Mouse (Mus musculus): Measurements from ENCODE around the gene Sytl5. TPM values are rescaled to one million over a fixed set of nuclear protein-coding genes. Genes with fewer than 3 reads are reported as not detected.

Gene Sytl5
- 0.10 and 0.16 TPM in 2 replicates for polyA plus RNA-seq (2012; rRNA removed)

GRCm38 (mm10) chrX:9885322-9885721, at the start of gene Sytl5:
TSS of gene Sytl5 (plus strand) at chrX:9885622.
- no peaks in the 10 kb centered on the region for H3K4me1 ChIP-seq (ENCODE audit: control insufficient read depth, insufficient read depth, insufficient read length, low read length)
- TF ChIP-seq POLR2A (IDR thresholded peaks at IDR 0.05; ENCODE audit: low read depth, low read length), result no peak
- no peak for TF ChIP-seq CTCF (IDR thresholded peaks at IDR 0.05; ENCODE audit: extremely low read depth, insufficient read length, insufficient replicate concordance, low read depth, low read length)
- WGBS, result 71% methylated on average over 2 of the region's 2 CpGs
- no peak within 1 kb of the TSS for H3K27ac ChIP-seq (ENCODE audit: insufficient read depth, low read depth, low read length)
- no peaks in the 10 kb centered on the region for H3K36me3 ChIP-seq (ENCODE audit: control insufficient read depth, insufficient read depth, low read length)
- no peak within 1 kb of the TSS for H3K4me3 ChIP-seq (ENCODE audit: low read depth, low read length)
- H3K27me3 ChIP-seq (ENCODE audit: control insufficient read depth, insufficient read depth, low read length), result no peaks in the 10 kb centered on the region

GRCm38 (mm10) chrX:9846628-9847027, 38.8 kb upstream of the Sytl5 start, which contains the start of gene Hypm:
TSS of gene Hypm (plus strand) at chrX:9846928.
- WGBS, result 75% methylated on average over 3 of the region's 3 CpGs
- Histone ChIP-seq H3K27ac (ENCODE audit: insufficient read depth, low read depth, low read length) (no peak within 1 kb of the TSS), H3K27me3 (ENCODE audit: control insufficient read depth, insufficient read depth, low read length) (no peaks in the 10 kb centered on the region), H3K36me3 (ENCODE audit: control insufficient read depth, insufficient read depth, low read length) (no peaks in the 10 kb centered on the region), H3K4me1 (ENCODE audit: control insufficient read depth, insufficient read depth, insufficient read length, low read length) (no peaks in the 10 kb centered on the region), H3K4me3 (ENCODE audit: low read depth, low read length) (no peak within 1 kb of the TSS)
- no peak for TF ChIP-seq CTCF (IDR thresholded peaks at IDR 0.05; ENCODE audit: extremely low read depth, insufficient read length, insufficient replicate concordance, low read depth, low read length)
- no peak for TF ChIP-seq POLR2A (IDR thresholded peaks at IDR 0.05; ENCODE audit: low read depth, low read length)

- TF ChIP-seq CTCF (IDR thresholded peaks at IDR 0.05; ENCODE audit: extremely low read depth, insufficient read length, insufficient replicate concordance, low read depth, low read length) (no peak), POLR2A (IDR thresholded peaks at IDR 0.05; ENCODE audit: low read depth, low read length) (no peak)
- H3K36me3 ChIP-seq (ENCODE audit: control insufficient read depth, insufficient read depth, low read length), result no peaks in the 10 kb centered on the region
- H3K27ac ChIP-seq (ENCODE audit: insufficient read depth, low read depth, low read length), result no peak within 1 kb of the TSS
- WGBS, result 65% methylated on average over 1 of the region's 1 CpGs
- H3K27me3 ChIP-seq (ENCODE audit: control insufficient read depth, insufficient read depth, low read length), result no peaks in the 10 kb centered on the region
- no peaks in the 10 kb centered on the region for H3K4me1 ChIP-seq (ENCODE audit: control insufficient read depth, insufficient read depth, insufficient read length, low read length)
- no peak within 1 kb of the TSS for H3K4me3 ChIP-seq (ENCODE audit: low read depth, low read length)
Observed at GRCm38 (mm10) chrX:9849403-9849802, 36.0 kb upstream of the Sytl5 start, which contains the start of gene H2al3. TSS of gene H2al3 (plus strand) at chrX:9849703.

- WGBS, result 60% methylated on average over 2 of the region's 2 CpGs
- no peaks in the 10 kb centered on the region for H3K4me1 ChIP-seq (ENCODE audit: control insufficient read depth, insufficient read depth, insufficient read length, low read length)
- H3K36me3 ChIP-seq (ENCODE audit: control insufficient read depth, insufficient read depth, low read length), result no peaks in the 10 kb centered on the region
- H3K4me3 ChIP-seq (ENCODE audit: low read depth, low read length), result no peak overlapping the region
- H3K27me3 ChIP-seq (ENCODE audit: control insufficient read depth, insufficient read depth, low read length), result no peaks in the 10 kb centered on the region
- TF ChIP-seq POLR2A (IDR thresholded peaks at IDR 0.05; ENCODE audit: low read depth, low read length) (no peak), CTCF (IDR thresholded peaks at IDR 0.05; ENCODE audit: extremely low read depth, insufficient read length, insufficient replicate concordance, low read depth, low read length) (no peak)
- no peak overlapping the region for H3K27ac ChIP-seq (ENCODE audit: insufficient read depth, low read depth, low read length)
Observed at GRCm38 (mm10) chrX:9861859-9862258, 23.6 kb upstream of the Sytl5 start.

GRCm38 (mm10) chrX:9875519-9875918, 9.9 kb upstream of the Sytl5 start:
- TF ChIP-seq CTCF (IDR thresholded peaks at IDR 0.05; ENCODE audit: extremely low read depth, insufficient read length, insufficient replicate concordance, low read depth, low read length) (no peak), POLR2A (IDR thresholded peaks at IDR 0.05; ENCODE audit: low read depth, low read length) (no peak)
- Histone ChIP-seq H3K4me3 (ENCODE audit: low read depth, low read length) (no peak overlapping the region), H3K36me3 (ENCODE audit: control insufficient read depth, insufficient read depth, low read length) (no peaks in the 10 kb centered on the region), H3K27me3 (ENCODE audit: control insufficient read depth, insufficient read depth, low read length) (no peaks in the 10 kb centered on the region), H3K27ac (ENCODE audit: insufficient read depth, low read depth, low read length) (no peak overlapping the region), H3K4me1 (ENCODE audit: control insufficient read depth, insufficient read depth, insufficient read length, low read length) (no peaks in the 10 kb centered on the region)
- WGBS, result 71% methylated on average over 2 of the region's 2 CpGs

GRCm38 (mm10) chrX:9909572-9909971, 24.1 kb downstream of the Sytl5 start:
- WGBS, result 19% methylated on average over 2 of the region's 2 CpGs
- TF ChIP-seq POLR2A (IDR thresholded peaks at IDR 0.05; ENCODE audit: low read depth, low read length) (no peak), CTCF (IDR thresholded peaks at IDR 0.05; ENCODE audit: extremely low read depth, insufficient read length, insufficient replicate concordance, low read depth, low read length) (no peak)
- no peaks in the 10 kb centered on the region for H3K27me3 ChIP-seq (ENCODE audit: control insufficient read depth, insufficient read depth, low read length)
- H3K4me3 ChIP-seq (ENCODE audit: low read depth, low read length), result no peak overlapping the region
- H3K27ac ChIP-seq (ENCODE audit: insufficient read depth, low read depth, low read length), result no peak overlapping the region
- no peaks in the 10 kb centered on the region for H3K36me3 ChIP-seq (ENCODE audit: control insufficient read depth, insufficient read depth, low read length)
- no peaks in the 10 kb centered on the region for H3K4me1 ChIP-seq (ENCODE audit: control insufficient read depth, insufficient read depth, insufficient read length, low read length)

- Histone ChIP-seq H3K4me1 (ENCODE audit: control insufficient read depth, insufficient read depth, insufficient read length, low read length) (no peaks in the 10 kb centered on the region), H3K27me3 (ENCODE audit: control insufficient read depth, insufficient read depth, low read length) (no peaks in the 10 kb centered on the region), H3K4me3 (ENCODE audit: low read depth, low read length) (no peak overlapping the region), H3K36me3 (ENCODE audit: control insufficient read depth, insufficient read depth, low read length) (no peaks in the 10 kb centered on the region), H3K27ac (ENCODE audit: insufficient read depth, low read depth, low read length) (no peak overlapping the region)
- TF ChIP-seq POLR2A (IDR thresholded peaks at IDR 0.05; ENCODE audit: low read depth, low read length), result no peak
- TF ChIP-seq CTCF (IDR thresholded peaks at IDR 0.05; ENCODE audit: extremely low read depth, insufficient read length, insufficient replicate concordance, low read depth, low read length), result no peak
Observed at GRCm38 (mm10) chrX:9933839-9934238, 48.4 kb downstream of the Sytl5 start.
